Mouse (Mus musculus): Measurements from ENCODE around the gene Clp1. TPM values are rescaled to one million over a fixed set of nuclear protein-coding genes. Genes with fewer than 3 reads are reported as not detected.
A peak's percentile ranks its signal among the peaks of the same experiment; 100 is the strongest.

Gene Clp1
- polyA plus RNA-seq, 1 experiment: 0.70 TPM

DNA sequence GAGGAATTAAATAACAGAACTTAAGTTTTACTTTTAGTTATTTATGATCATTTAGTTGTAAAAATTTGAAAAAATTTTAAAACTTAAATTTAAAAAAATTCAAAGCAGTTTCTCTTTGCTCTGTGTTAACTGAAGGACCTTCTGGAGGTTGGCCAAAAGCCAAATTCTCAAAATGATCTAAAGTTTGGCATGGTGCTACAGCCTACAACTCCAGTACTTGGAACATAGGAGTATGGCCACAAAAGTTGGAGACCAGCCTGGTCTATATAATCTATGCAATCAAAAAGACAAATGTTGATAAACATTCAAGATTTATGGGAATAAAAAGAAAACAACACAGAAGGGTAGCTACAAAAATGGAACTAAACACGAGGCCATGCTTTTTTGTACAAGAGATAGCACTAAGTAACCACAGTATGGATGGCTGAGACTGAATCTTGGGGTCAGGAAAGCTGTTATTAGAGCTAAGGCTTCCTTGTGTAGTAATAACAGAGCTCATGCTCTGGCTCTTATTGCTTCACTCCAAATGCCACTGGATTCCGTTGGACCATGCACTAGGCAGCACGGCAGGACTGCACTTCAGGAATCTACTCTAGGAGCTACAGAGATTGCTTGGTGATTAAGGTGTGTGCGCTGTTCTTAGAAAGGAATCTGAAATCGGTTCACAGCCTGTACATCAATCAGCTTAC, 32.0 kb downstream of the Clp1 start:
- TF ChIP-seq FLI1 (IDR thresholded peaks at IDR 0.05; ENCODE audit: low read length) (no peak), GATA1 (IDR thresholded peaks at IDR 0.05; ENCODE audit: borderline replicate concordance, low read length) (no peak)
- Histone ChIP-seq H3K9me3 (no peaks in the 10 kb centered on the region), H3K4me3 (replicated peaks) (no peak overlapping the region), H3K36me3 (replicated peaks; ENCODE audit: low read length) (peaks cover 95% of the 10 kb centered on the region), H3K27me3 (replicated peaks) (no peaks in the 10 kb centered on the region), H3K4me1 (peaks cover under 1% of the 10 kb centered on the region; the same call in 1 of the 2 replicates)

DNA sequence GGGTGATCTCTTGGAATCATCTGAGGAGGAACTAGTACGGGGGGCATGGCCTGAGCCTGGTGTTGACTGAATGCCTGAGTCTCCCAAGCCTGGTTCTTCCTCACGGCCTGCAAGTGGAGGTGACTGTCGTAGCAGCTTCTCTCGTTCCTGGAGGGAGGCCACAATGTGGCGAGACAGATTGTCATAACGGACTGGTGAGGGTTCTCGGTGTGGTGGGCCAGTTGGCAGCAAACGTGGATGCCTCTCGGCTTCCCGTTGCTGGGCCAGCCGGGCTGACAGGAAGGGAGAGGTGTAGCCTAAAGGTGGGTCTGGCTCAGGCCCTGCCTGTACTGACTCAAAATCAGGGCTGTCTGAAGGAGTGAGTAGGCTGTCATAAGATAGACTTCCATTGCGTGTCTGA, 37.1 kb downstream of the Clp1 start:
- Histone ChIP-seq H3K36me3 (replicated peaks; ENCODE audit: low read length) (peaks cover 97% of the 10 kb centered on the region), H3K27me3 (replicated peaks) (no peaks in the 10 kb centered on the region), H3K9me3 (no peaks in the 10 kb centered on the region), H3K4me3 (replicated peaks) (no peak overlapping the region), H3K4me1 (peaks cover 15% of the 10 kb centered on the region)
- TF ChIP-seq FLI1 (IDR thresholded peaks at IDR 0.05; ENCODE audit: low read length): no peak

DNA sequence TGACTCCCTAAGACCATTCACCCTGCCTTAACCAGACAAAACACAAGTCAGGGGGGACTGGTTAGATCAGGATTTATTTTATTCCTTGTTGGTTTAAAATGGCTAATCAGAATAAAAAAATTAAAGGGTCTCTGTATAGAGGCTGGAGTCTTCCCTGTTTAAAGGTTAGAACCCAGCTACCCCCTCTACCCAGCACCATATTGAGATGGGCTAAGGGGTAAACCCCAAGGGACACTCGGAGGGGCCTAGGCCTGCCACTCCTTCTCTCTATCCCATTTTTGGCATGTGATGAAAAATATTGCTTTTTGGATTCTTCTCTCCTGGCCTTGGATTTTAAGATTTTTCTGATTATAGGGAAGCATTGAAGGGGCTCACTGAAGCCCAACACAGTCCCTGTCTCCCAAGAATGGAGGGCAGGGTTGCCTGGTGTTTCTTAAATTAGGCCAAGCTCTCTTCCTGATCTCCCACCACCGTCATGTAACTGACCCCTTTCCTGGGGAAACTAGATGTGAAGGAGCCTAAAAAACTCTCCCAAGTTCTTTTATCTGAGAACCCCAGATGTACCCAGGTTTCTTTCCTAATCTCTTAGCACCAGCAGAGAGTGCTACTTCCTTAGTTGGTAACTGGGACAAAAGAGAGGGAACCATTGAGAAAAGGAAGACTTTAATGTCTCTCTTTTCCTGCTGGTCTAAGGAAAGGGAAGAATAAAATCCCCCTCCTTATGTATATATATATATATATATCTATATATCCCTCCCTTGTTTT, 38.9 kb downstream of the Clp1 start:
- H3K27me3 ChIP-seq (replicated peaks): no peaks in the 10 kb centered on the region
- TF ChIP-seq FLI1 (IDR thresholded peaks at IDR 0.05; ENCODE audit: low read length) (no peak), GATA1 (IDR thresholded peaks at IDR 0.05; ENCODE audit: borderline replicate concordance, low read length) (no peak)
- H3K36me3 ChIP-seq (replicated peaks; ENCODE audit: low read length): peaks cover 91% of the 10 kb centered on the region
- H3K9me3 ChIP-seq: no peaks in the 10 kb centered on the region
- peaks cover 21% of the 10 kb centered on the region for H3K4me1 ChIP-seq
- no peak overlapping the region for H3K4me3 ChIP-seq (replicated peaks)

DNA sequence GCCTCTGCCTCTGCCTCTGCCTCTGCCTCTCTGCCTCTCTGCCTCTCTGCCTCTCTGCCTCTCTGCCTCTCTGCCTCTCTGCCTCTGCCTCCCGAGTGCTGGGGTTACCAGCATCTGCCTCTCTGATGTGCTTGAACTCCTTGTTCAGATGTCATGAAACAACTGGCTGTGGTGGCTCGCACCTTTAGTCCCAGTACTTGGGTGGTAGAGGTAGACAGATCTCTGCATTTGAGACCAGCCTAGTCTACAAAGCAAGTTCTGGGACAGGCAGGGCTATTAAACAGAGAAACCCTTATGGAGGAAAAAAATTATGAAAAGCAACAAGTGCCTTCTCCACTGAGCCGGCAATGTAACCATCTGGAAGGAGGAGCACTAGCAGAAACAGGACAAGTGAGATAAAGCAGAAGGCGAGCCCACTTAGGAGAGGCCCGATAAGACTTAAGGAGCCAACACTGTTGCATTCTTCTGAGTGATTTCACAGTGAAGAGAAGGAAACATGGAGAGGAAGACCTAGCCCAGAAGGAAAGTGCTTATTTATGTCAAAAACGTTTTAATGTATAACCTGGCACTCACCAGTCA, 44.5 kb downstream of the Clp1 start:
- Histone ChIP-seq H3K36me3 (replicated peaks; ENCODE audit: low read length) (peaks cover 55% of the 10 kb centered on the region), H3K4me3 (replicated peaks) (no peak overlapping the region), H3K4me1 (peaks cover 25% of the 10 kb centered on the region; the same call in 1 of the 2 replicates), H3K9me3 (no peaks in the 10 kb centered on the region), H3K27me3 (replicated peaks) (no peaks in the 10 kb centered on the region)
- TF ChIP-seq GATA1 (IDR thresholded peaks at IDR 0.05; ENCODE audit: borderline replicate concordance, low read length) (no peak), FLI1 (IDR thresholded peaks at IDR 0.05; ENCODE audit: low read length) (no peak)

DNA sequence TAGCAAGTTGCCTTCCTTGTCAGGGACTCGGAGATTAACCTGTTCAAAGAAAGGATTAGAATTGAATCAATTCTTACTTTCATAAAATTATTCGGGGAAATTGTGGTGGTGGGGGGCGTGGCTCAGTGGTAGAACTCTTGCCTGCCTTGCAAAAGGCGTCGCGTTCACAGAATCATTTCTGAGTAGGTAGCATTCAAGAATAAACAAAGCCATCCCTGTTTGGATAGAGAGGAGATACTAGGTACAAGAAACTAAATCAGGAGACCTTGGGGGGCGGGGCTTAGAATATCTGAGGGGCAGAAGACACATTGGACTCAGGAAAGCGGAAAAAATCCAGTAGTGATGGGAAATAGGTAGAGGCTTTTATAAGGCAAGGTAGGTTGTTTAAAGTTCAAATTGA, 48.1 kb downstream of the Clp1 start, which contains the start of gene Tmx2:
TSS of gene Tmx2 (minus strand) at position 125 of the 400 bp plus-strand sequence.
- Histone ChIP-seq H3K4me1 (peaks cover 37% of the 10 kb centered on the region), H3K36me3 (replicated peaks; ENCODE audit: low read length) (peaks cover 43% of the 10 kb centered on the region), H3K4me3 (replicated peaks) (peak within 1 kb of the TSS; percentile 100), H3K27me3 (replicated peaks) (no peaks in the 10 kb centered on the region), H3K9me3 (no peaks in the 10 kb centered on the region)
- no peak for TF ChIP-seq GATA1 (IDR thresholded peaks at IDR 0.05; ENCODE audit: borderline replicate concordance, low read length)
- TF ChIP-seq FLI1 (IDR thresholded peaks at IDR 0.05; ENCODE audit: low read length): no peak

DNA sequence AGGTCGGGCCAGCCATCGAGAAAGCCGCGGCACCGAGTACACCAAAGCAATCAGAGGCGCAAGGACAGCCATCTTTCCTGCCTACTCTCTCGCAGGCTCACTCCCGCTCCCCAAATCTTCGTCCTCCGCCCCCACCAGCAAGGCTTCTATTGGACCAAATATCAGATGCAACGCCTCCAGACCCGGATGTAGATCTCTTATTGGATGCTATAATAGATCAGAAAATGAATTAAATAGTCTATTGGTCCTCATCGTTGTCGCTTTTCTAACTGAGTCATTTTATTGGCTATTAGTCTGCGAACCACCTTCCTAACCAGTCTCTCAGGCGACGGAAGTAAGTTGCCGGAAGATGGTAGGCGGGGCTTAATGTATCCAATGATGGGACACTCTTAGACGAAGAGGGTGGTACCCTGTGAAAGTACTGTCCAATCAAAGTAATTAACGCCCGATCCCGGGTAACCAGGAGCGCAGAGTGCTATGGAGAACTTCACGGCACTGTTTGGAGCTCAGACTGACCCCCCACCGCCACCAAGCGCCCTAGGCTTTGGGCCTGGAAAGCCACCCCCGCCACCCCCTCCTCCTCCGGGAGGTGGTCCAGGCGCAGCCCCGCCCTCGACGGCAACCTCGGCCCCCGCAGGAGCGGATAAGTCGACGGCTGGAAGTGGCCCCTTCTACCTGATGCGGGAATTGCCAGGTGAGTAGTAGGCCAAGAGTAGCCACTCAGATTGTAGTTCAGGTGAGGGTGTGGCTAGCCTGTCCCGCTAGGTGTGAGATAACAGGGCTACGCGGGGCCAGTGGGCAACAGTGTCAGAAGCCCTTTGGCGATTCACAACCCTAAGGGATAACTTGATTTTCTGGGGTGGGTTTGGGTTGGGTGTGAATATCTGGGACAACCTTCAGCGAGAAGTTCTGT, 48.9 kb downstream of the Clp1 start, which contains the start of the genes Gm28635 and Med19:
TSS of gene Gm28635 (minus strand) at position 74 of the 913 bp plus-strand sequence.
TSS of gene Med19 (plus strand) at position 435 of the 913 bp plus-strand sequence.
- Histone ChIP-seq H3K36me3 (replicated peaks; ENCODE audit: low read length) (peaks cover 47% of the 10 kb centered on the region), H3K27me3 (replicated peaks) (no peaks in the 10 kb centered on the region), H3K9me3 (no peaks in the 10 kb centered on the region), H3K4me3 (replicated peaks) (peak within 1 kb of the TSS; percentile 100), H3K4me1 (peaks cover 37% of the 10 kb centered on the region)
- no peak for TF ChIP-seq FLI1 (IDR thresholded peaks at IDR 0.05; ENCODE audit: low read length)
- no peak for TF ChIP-seq GATA1 (IDR thresholded peaks at IDR 0.05; ENCODE audit: borderline replicate concordance, low read length)

DNA sequence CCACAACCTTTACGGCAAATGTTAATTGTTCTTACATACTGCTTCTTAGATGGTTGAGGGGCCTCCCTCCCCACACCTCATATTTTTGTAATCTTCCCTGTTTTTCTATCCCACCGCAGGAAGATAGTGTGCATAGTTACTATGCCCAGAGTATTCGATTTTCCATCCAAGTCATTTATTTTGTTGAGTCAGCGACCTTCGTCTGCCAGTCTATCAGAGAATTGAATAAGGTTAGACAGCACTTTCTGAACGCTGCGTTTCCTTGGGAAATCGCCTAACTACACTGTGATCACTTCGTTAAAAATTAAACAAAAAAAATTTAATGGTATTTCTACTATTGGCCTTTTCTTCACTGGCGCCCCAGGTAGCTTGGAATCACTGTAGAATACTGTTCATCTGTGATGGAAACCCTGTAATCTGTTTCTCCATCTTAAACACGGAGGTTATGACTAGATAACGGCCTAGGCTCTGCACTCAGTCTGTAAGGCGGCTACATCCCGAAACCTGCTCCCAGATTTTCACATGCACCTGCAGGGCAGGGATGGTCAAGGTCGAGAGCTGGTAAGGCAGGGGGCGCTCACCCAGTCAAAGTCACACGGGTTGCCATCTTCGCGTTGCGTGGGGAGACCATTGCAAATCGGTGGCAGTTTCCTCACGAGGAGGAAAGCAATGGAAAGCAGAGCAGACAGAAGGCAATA, 49.7 kb downstream of the Clp1 start:
- TF ChIP-seq FLI1 (IDR thresholded peaks at IDR 0.05; ENCODE audit: low read length) (no peak), GATA1 (IDR thresholded peaks at IDR 0.05; ENCODE audit: borderline replicate concordance, low read length) (no peak)
- Histone ChIP-seq H3K36me3 (replicated peaks; ENCODE audit: low read length) (peaks cover 47% of the 10 kb centered on the region), H3K4me1 (peaks cover 31% of the 10 kb centered on the region), H3K9me3 (no peaks in the 10 kb centered on the region), H3K4me3 (replicated peaks) (peak overlapping the region; percentile 94), H3K27me3 (replicated peaks) (no peaks in the 10 kb centered on the region)

Other genes with a start within 250 kb of the Clp1 start
- gene Ctnnd1, start 76.6 kb downstream of the Clp1 start, polyA plus RNA-seq (2012; ENCODE audit: insufficient read depth, low replicate concordance): 0.71 and 4.4 TPM in 2 replicates
- 0.02 TPM in 1 of 2 replicates, not detected in the other for gene Btbd18, start 68.3 kb downstream of the Clp1 start, polyA plus RNA-seq (2012; ENCODE audit: insufficient read depth, low replicate concordance)
- 72.9 and 130 TPM in 2 replicates for gene Selenoh, start 56.6 kb downstream of the Clp1 start, polyA plus RNA-seq (2012; ENCODE audit: insufficient read depth, low replicate concordance)
- gene Gm28635, start 49.3 kb downstream of the Clp1 start, polyA plus RNA-seq (2012; ENCODE audit: insufficient read depth, low replicate concordance): not detected in 2 replicates
- gene Med19, start 48.9 kb downstream of the Clp1 start, polyA plus RNA-seq (2012; ENCODE audit: insufficient read depth, low replicate concordance): 8.7 and 9.7 TPM in 2 replicates
- 2.4 TPM in 1 of 2 replicates, not detected in the other for gene Tmx2, start 48.2 kb downstream of the Clp1 start, polyA plus RNA-seq (2012; ENCODE audit: insufficient read depth, low replicate concordance)
- gene Zdhhc5, start 12.2 kb downstream of the Clp1 start, polyA plus RNA-seq (2012; ENCODE audit: insufficient read depth, low replicate concordance): 14.8 and 20.0 TPM in 2 replicates
- gene Ypel4, start 6.7 kb upstream of the Clp1 start, polyA plus RNA-seq (2012; ENCODE audit: insufficient read depth, low replicate concordance): 2.6 and 2.9 TPM in 2 replicates
- 3.0 TPM in 1 of 2 replicates, not detected in the other for gene Gm19426, start 16.3 kb upstream of the Clp1 start, polyA plus RNA-seq (2012; ENCODE audit: insufficient read depth, low replicate concordance)
- not detected in 2 replicates for gene Serping1, start 48.1 kb upstream of the Clp1 start, polyA plus RNA-seq (2012; ENCODE audit: insufficient read depth, low replicate concordance)
- gene Ube2l6, start 71.5 kb upstream of the Clp1 start, polyA plus RNA-seq (2012; ENCODE audit: insufficient read depth, low replicate concordance): 4.4 and 5.9 TPM in 2 replicates
- 0.07 TPM in 1 of 2 replicates, not detected in the other for gene Smtnl1, start 95.3 kb upstream of the Clp1 start, polyA plus RNA-seq (2012; ENCODE audit: insufficient read depth, low replicate concordance)
- gene Timm10, start 99.6 kb upstream of the Clp1 start, polyA plus RNA-seq (2012; ENCODE audit: insufficient read depth, low replicate concordance): 9.7 TPM in 1 of 2 replicates, not detected in the other
- gene Slc43a1, start 111.5 kb upstream of the Clp1 start, polyA plus RNA-seq (2012; ENCODE audit: insufficient read depth, low replicate concordance): 1.8 and 5.0 TPM in 2 replicates
- gene Rtn4rl2, start 159.4 kb upstream of the Clp1 start, polyA plus RNA-seq (2012; ENCODE audit: insufficient read depth, low replicate concordance): 2.7 and 8.4 TPM in 2 replicates
- gene Slc43a3, start 209.2 kb upstream of the Clp1 start, polyA plus RNA-seq (2012; ENCODE audit: insufficient read depth, low replicate concordance): 4.4 and 9.1 TPM in 2 replicates